Mouse (Mus musculus) heart, adult 2 months (tissue): ENCODE results near the gene Unc13d. TPM values are rescaled to one million over a fixed set of nuclear protein-coding genes. Genes with fewer than 3 reads are reported as not detected.

Experiments used
- DNase-seq, 2 experiments: peaks; one replicate each; pipeline ENCODE4 v3.0.0; 2021
- H3K27ac ChIP-seq: fragments of 200-600 bp; 2 replicates; pipeline ENCODE4 v1.8.1; 2022
- H3K27me3 ChIP-seq: fragments of 200-500 bp; 2 replicates; pipeline ENCODE4 v1.6.1; 2012; ENCODE audit warnings: mild to moderate bottlenecking, low read length, inconsistent platforms, mixed read lengths; ENCODE audit not compliant: control insufficient read depth, insufficient read depth
- H3K36me3 ChIP-seq: fragments of 200-500 bp; 2 replicates; pipeline ENCODE4 v1.6.1; 2012; ENCODE audit warnings: low read length, inconsistent platforms; ENCODE audit not compliant: control insufficient read depth, insufficient read depth
- H3K4me1 ChIP-seq: fragments of 200-500 bp; 2 replicates; pipeline ENCODE4 v1.6.1; 2011; ENCODE audit warnings: low read length; ENCODE audit not compliant: control insufficient read depth, insufficient read depth
- H3K4me3 ChIP-seq: fragments of 200-600 bp; 2 replicates; pipeline ENCODE4 v1.8.1; 2022
- H3K79me2 ChIP-seq: fragments of 200-500 bp; replicated peaks from 2 replicates; pipeline ENCODE4 v1.6.1; 2012; ENCODE audit warnings: mild to moderate bottlenecking, inconsistent platforms, low read length, moderate library complexity, mixed read lengths; ENCODE audit not compliant: control insufficient read depth, insufficient read depth
- H3K9ac ChIP-seq: fragments of 200-500 bp; 2 replicates; pipeline ENCODE4 v1.6.1; 2012; ENCODE audit warnings: low read depth, mild to moderate bottlenecking, control low read depth, inconsistent platforms, low read length, mixed read lengths
- CTCF ChIP-seq: fragments of 200-600 bp; IDR thresholded peaks from 2 replicates; pipeline ENCODE4 v1.8.1; 2022; ENCODE audit warnings: antibody characterized with exemption, mild to moderate bottlenecking, moderate library complexity
- EP300 ChIP-seq: fragments of 200-500 bp; IDR thresholded peaks from 2 replicates; pipeline ENCODE4 v1.6.1; 2011; ENCODE audit warnings: low read depth, low read length, control low read depth; ENCODE audit not compliant: insufficient read depth
- POLR2A ChIP-seq: fragments of 200-500 bp; IDR thresholded peaks from 2 replicates; pipeline ENCODE4 v1.6.1; 2011; ENCODE audit warnings: mild to moderate bottlenecking, low read depth, low read length, control low read depth; ENCODE audit not compliant: insufficient read depth
- WGBS: fragments of 180-500 bp; shearing (Covaris S2); methylation state at CpG from one replicate; pipeline ENCODE4 v1.1.7; 2018; 5-methylcytosine and 5-hydroxymethylcytosine counted together
- intact Hi-C: fragments of 180-260 bp; cut with DNase I; formaldehyde crosslinking; loops from one replicate; pipeline ENCODE4 v1.15.1; 2025
- polyA plus RNA-seq: library from polyadenylated mRNA; depleted of rRNA; stranded (reverse); fragments of >200 nt; gene quantifications from 2 replicates; pipeline ENCODE4 v1.2.3, GENCODE M21; 2012
- total RNA-seq, 2 experiments: library from RNA; stranded (reverse); gene quantifications; 2 replicates each; pipeline ENCODE4 v1.2.3; 2021

Unc13d gene
- total and polyA plus RNA-seq, 3 experiments: 0.55 to 1.7 (median 1.5) TPM

- 100% methylated on average over 1 of the region's 1 CpGs for WGBS
- intact Hi-C loops: no loop called here
- H3K27me3 ChIP-seq: no peaks in the 10 kb centered on the region
Measured at GRCm38 (mm10) chr11:116043286-116043685, 34.5 kb downstream of the Unc13d start.

GRCm38 (mm10) chr11:116042372-116043138 is 35.2 kb downstream of the Unc13d start:
- Histone ChIP-seq H3K4me3 (no peak overlapping the region), H3K9ac (no peak overlapping the region), H3K27ac (no peak overlapping the region), H3K79me2 (peaks cover 8% of the 10 kb centered on the region), H3K36me3 (peaks cover 3% of the 10 kb centered on the region), H3K27me3 (no peaks in the 10 kb centered on the region), H3K4me1 (peaks cover 5% of the 10 kb centered on the region)
- no peak for DNase-seq
- 67% methylated on average over 5 of the region's 5 CpGs for WGBS
- intact Hi-C loops: no loop called here
- no peak for TF ChIP-seq CTCF
- TF ChIP-seq EP300: no peak
- TF ChIP-seq POLR2A: no peak

More at GRCm38 (mm10) chr11:116043286-116043685, 34.5 kb downstream of the Unc13d start:
- H3K27ac ChIP-seq: no peak overlapping the region
- TF ChIP-seq POLR2A: no peak
- TF ChIP-seq EP300: no peak
- no peak for TF ChIP-seq CTCF
- H3K9ac ChIP-seq: no peak overlapping the region
- H3K4me3 ChIP-seq: no peak overlapping the region
- peaks cover 3% of the 10 kb centered on the region for H3K79me2 ChIP-seq
- peaks cover 5% of the 10 kb centered on the region for H3K4me1 ChIP-seq
- DNase-seq: no peak
- H3K36me3 ChIP-seq: peaks cover 3% of the 10 kb centered on the region

- H3K27ac ChIP-seq: no peak overlapping the region
- no peak for TF ChIP-seq POLR2A
- peak; percentile 34 for TF ChIP-seq CTCF
- no peak for TF ChIP-seq EP300
- H3K4me1 ChIP-seq: peaks cover 5% of the 10 kb centered on the region
- no peak for DNase-seq
- 96% methylated on average over 2 of the region's 2 CpGs for WGBS
- H3K4me3 ChIP-seq: no peak overlapping the region
- no peaks in the 10 kb centered on the region for H3K27me3 ChIP-seq
- intact Hi-C loops: no loop called here
- peaks cover 8% of the 10 kb centered on the region for H3K79me2 ChIP-seq
- peaks cover 3% of the 10 kb centered on the region for H3K36me3 ChIP-seq
- no peak overlapping the region for H3K9ac ChIP-seq
Measured at GRCm38 (mm10) chr11:116041833-116042232, 35.9 kb downstream of the Unc13d start.

GRCm38 (mm10) chr11:116040593-116040992 is 37.2 kb downstream of the Unc13d start:
- 0 out of 2 replicates have a peak, but pooled peaks have one; percentile 39 for TF ChIP-seq EP300
- TF ChIP-seq CTCF: no peak
- no peak for TF ChIP-seq POLR2A
- DNase-seq: peak in 1 of 2 experiments; percentile 49
- intact Hi-C loops: no loop called here
- Histone ChIP-seq H3K79me2 (peaks cover 8% of the 10 kb centered on the region), H3K4me1 (peaks cover 5% of the 10 kb centered on the region), H3K27me3 (no peaks in the 10 kb centered on the region), H3K9ac (no peak overlapping the region), H3K27ac (peak overlapping the region; percentile 55), H3K4me3 (no peak overlapping the region), H3K36me3 (peaks cover 3% of the 10 kb centered on the region)
- WGBS: 37% methylated on average over 6 of the region's 6 CpGs

GRCm38 (mm10) chr11:116037826-116038225 is 39.9 kb downstream of the Unc13d start:
- Histone ChIP-seq H3K27me3 (no peaks in the 10 kb centered on the region), H3K27ac (no peak overlapping the region), H3K4me1 (peaks cover 5% of the 10 kb centered on the region), H3K79me2 (peaks cover 14% of the 10 kb centered on the region), H3K36me3 (peaks cover 3% of the 10 kb centered on the region), H3K4me3 (no peak overlapping the region), H3K9ac (no peak overlapping the region)
- no peak for TF ChIP-seq CTCF
- no peak for TF ChIP-seq POLR2A
- no peak for TF ChIP-seq EP300
- 85% methylated on average over 9 of the region's 9 CpGs for WGBS
- DNase-seq: no peak
- intact Hi-C loops: no loop called here

- TF ChIP-seq EP300 (no peak), POLR2A (no peak), CTCF (no peak)
- Histone ChIP-seq H3K4me1 (peaks cover 5% of the 10 kb centered on the region), H3K4me3 (no peak overlapping the region), H3K27ac (no peak overlapping the region), H3K79me2 (peaks cover 14% of the 10 kb centered on the region), H3K27me3 (no peaks in the 10 kb centered on the region), H3K9ac (no peak overlapping the region), H3K36me3 (peaks cover 3% of the 10 kb centered on the region)
- 94% methylated on average over 3 of the region's 3 CpGs for WGBS
- intact Hi-C loops: no loop called here
- DNase-seq: no peak
Measured at GRCm38 (mm10) chr11:116036671-116037070, 41.1 kb downstream of the Unc13d start.
